Mouse (Mus musculus) forebrain, embryonic 14.5 days (tissue): ENCODE results near the gene Gramd1b. TPM values are rescaled to one million over a fixed set of nuclear protein-coding genes. Genes with fewer than 3 reads are reported as not detected.

Source experiments
- ATAC-seq: fragments of 200-750 bp; cut with Nextera tagmentation; 2 replicates; pipeline ENCODE4 v1.8.0; 2017; ENCODE audit warnings: mild to moderate bottlenecking, moderate library complexity
- DNase-seq: peaks from one replicate; pipeline ENCODE4 v3.0.0-alpha.2; 2015; ENCODE audit warnings: low spot score
- H3K27ac ChIP-seq: fragments of 300-500 bp; sonication (generic); 2 replicates; pipeline ENCODE4 v1.5.1; 2014; ENCODE audit warnings: low read depth, mild to moderate bottlenecking, control low read depth, low read length, moderate library complexity
- H3K27me3 ChIP-seq: fragments of 300-500 bp; sonication (generic); replicated peaks from 2 replicates; pipeline ENCODE4 v1.6.1; 2014; ENCODE audit warnings: low read length, control low read depth, mixed read lengths; ENCODE audit not compliant: control insufficient read depth, insufficient read depth
- H3K36me3 ChIP-seq: fragments of 300-500 bp; sonication (generic); 2 replicates; pipeline ENCODE4 v1.6.1; 2014; ENCODE audit warnings: low read length, control low read depth; ENCODE audit not compliant: control insufficient read depth, insufficient read depth
- H3K4me1 ChIP-seq: fragments of 300-500 bp; sonication (generic); 2 replicates; pipeline ENCODE4 v1.6.1; 2014; ENCODE audit warnings: antibody characterized with exemption, low read length, control low read depth; ENCODE audit not compliant: control insufficient read depth, insufficient read depth
- H3K4me2 ChIP-seq: fragments of 300-500 bp; sonication (generic); 2 replicates; pipeline ENCODE4 v1.6.1; 2014; ENCODE audit warnings: mild to moderate bottlenecking, control low read depth, low read length
- H3K4me3 ChIP-seq: fragments of 300-500 bp; sonication (generic); 2 replicates; pipeline ENCODE4 v1.5.1; 2014; ENCODE audit warnings: low read depth, low read length, control low read depth
- H3K9ac ChIP-seq: fragments of 300-500 bp; sonication (generic); 2 replicates; pipeline ENCODE4 v1.6.1; 2014; ENCODE audit warnings: mild to moderate bottlenecking, low read length, control low read depth, moderate library complexity
- H3K9me3 ChIP-seq: fragments of 300-500 bp; sonication (generic); replicated peaks from 2 replicates; pipeline ENCODE4 v1.6.1; 2016; ENCODE audit warnings: low read length, control low read depth, mixed read lengths; ENCODE audit not compliant: control insufficient read depth
- WGBS: fragments of 180-500 bp; shearing (Covaris S2); extraction: QIAGEN DNeasy Blood & Tissue Kit; methylation state at CpG from one replicate; pipeline ENCODE4 v1.1.7; 2014; 5-methylcytosine and 5-hydroxymethylcytosine counted together
- polyA plus RNA-seq: library from polyadenylated mRNA; unstranded; fragments of >200 nt; fragmentation: Nextera tagmentation; extraction: Ambion mirVana; gene quantifications from 2 replicates; pipeline ENCODE4 v1.2.1, GENCODE M21; 2014

Gramd1b gene
- polyA plus RNA-seq, 1 experiment from 2014 or later = 8.6 TPM

GRCm38 (mm10) chr9:40370151-40370550 is 161.0 kb downstream of the Gramd1b start:
- DNase-seq (no peak), ATAC-seq (no peak)
- Histone ChIP-seq H3K27me3 (no peaks in the 10 kb centered on the region), H3K9ac (no peak overlapping the region), H3K36me3 (no peaks in the 10 kb centered on the region), H3K9me3 (no peaks in the 10 kb centered on the region), H3K4me1 (no peaks in the 10 kb centered on the region; the same call in 1 of the 2 replicates), H3K4me3 (no peak overlapping the region), H3K4me2 (no peak overlapping the region), H3K27ac (no peak overlapping the region)
- WGBS = 91% methylated on average over 4 of the region's 4 CpGs

- Histone ChIP-seq H3K4me2 (no peak overlapping the region), H3K27ac (no peak overlapping the region), H3K4me1 (no peaks in the 10 kb centered on the region; the same call in 1 of the 2 replicates), H3K36me3 (no peaks in the 10 kb centered on the region), H3K27me3 (no peaks in the 10 kb centered on the region), H3K9me3 (no peaks in the 10 kb centered on the region), H3K9ac (no peak overlapping the region), H3K4me3 (no peak overlapping the region)
- WGBS = 91% methylated on average over 8 of the region's 8 CpGs
- ATAC-seq = no peak
- no peak for DNase-seq
Measured at GRCm38 (mm10) chr9:40366795-40367194, 164.4 kb downstream of the Gramd1b start.

- ATAC-seq (no peak), DNase-seq (no peak)
- Histone ChIP-seq H3K9ac (no peak overlapping the region), H3K4me2 (no peak overlapping the region), H3K4me3 (no peak overlapping the region), H3K36me3 (no peaks in the 10 kb centered on the region), H3K4me1 (no peaks in the 10 kb centered on the region; the same call in 1 of the 2 replicates), H3K9me3 (no peaks in the 10 kb centered on the region), H3K27ac (no peak overlapping the region), H3K27me3 (no peaks in the 10 kb centered on the region)
- WGBS = 79% methylated on average over 7 of the region's 7 CpGs
Measured at GRCm38 (mm10) chr9:40364312-40364711, 166.9 kb downstream of the Gramd1b start.

- Histone ChIP-seq H3K27me3 (no peaks in the 10 kb centered on the region), H3K4me1 (peaks cover 9% of the 10 kb centered on the region), H3K9me3 (no peaks in the 10 kb centered on the region), H3K4me2 (no peak overlapping the region), H3K9ac (no peak overlapping the region), H3K27ac (no peak overlapping the region), H3K4me3 (no peak overlapping the region), H3K36me3 (no peaks in the 10 kb centered on the region)
- ATAC-seq (no peak), DNase-seq (no peak)
- WGBS = 88% methylated on average over 6 of the region's 6 CpGs
Measured at GRCm38 (mm10) chr9:40361970-40362369, 169.2 kb downstream of the Gramd1b start.

- WGBS = 5% methylated on average over 8 of the region's 8 CpGs
- H3K4me2 ChIP-seq = peak overlapping the region; percentile 24
- peaks cover 9% of the 10 kb centered on the region for H3K4me1 ChIP-seq
- peak; percentile 70 for ATAC-seq
- peak; percentile 77 for DNase-seq
- no peak overlapping the region for H3K4me3 ChIP-seq
- peak overlapping the region; percentile 4; the same call in 1 of the 2 replicates for H3K27ac ChIP-seq
- H3K27me3 ChIP-seq = no peaks in the 10 kb centered on the region
- H3K36me3 ChIP-seq = no peaks in the 10 kb centered on the region
- no peaks in the 10 kb centered on the region for H3K9me3 ChIP-seq
- H3K9ac ChIP-seq = peak overlapping the region; percentile 30; the same call in 1 of the 2 replicates
Measured at GRCm38 (mm10) chr9:40358408-40358896, 172.7 kb downstream of the Gramd1b start.

- 94% methylated on average over 4 of the region's 4 CpGs for WGBS
- no peaks in the 10 kb centered on the region for H3K27me3 ChIP-seq
- H3K4me2 ChIP-seq = no peak overlapping the region
- H3K27ac ChIP-seq = no peak overlapping the region
- H3K9me3 ChIP-seq = no peaks in the 10 kb centered on the region
- ATAC-seq = no peak
- H3K4me1 ChIP-seq = peaks cover 9% of the 10 kb centered on the region
- no peak for DNase-seq
- no peaks in the 10 kb centered on the region for H3K36me3 ChIP-seq
- H3K9ac ChIP-seq = no peak overlapping the region
- no peak overlapping the region for H3K4me3 ChIP-seq
Measured at GRCm38 (mm10) chr9:40356768-40357446, 174.3 kb downstream of the Gramd1b start.

- 95% methylated on average over 5 of the region's 5 CpGs for WGBS
- DNase-seq (no peak), ATAC-seq (no peak)
- H3K4me2 ChIP-seq = no peak overlapping the region
- no peaks in the 10 kb centered on the region for H3K27me3 ChIP-seq
- H3K36me3 ChIP-seq = no peaks in the 10 kb centered on the region
- H3K27ac ChIP-seq = no peak overlapping the region
- no peak overlapping the region for H3K9ac ChIP-seq
- H3K9me3 ChIP-seq = no peaks in the 10 kb centered on the region
- H3K4me3 ChIP-seq = no peak overlapping the region
- peaks cover 9% of the 10 kb centered on the region for H3K4me1 ChIP-seq
Measured at GRCm38 (mm10) chr9:40356368-40356767, 174.8 kb downstream of the Gramd1b start.

- DNase-seq (no peak), ATAC-seq (no peak)
- Histone ChIP-seq H3K27me3 (no peaks in the 10 kb centered on the region), H3K9me3 (no peaks in the 10 kb centered on the region), H3K4me1 (peaks cover 9% of the 10 kb centered on the region), H3K4me2 (no peak overlapping the region), H3K27ac (no peak overlapping the region), H3K4me3 (no peak overlapping the region), H3K36me3 (no peaks in the 10 kb centered on the region), H3K9ac (no peak overlapping the region)
- WGBS = 94% methylated on average over 8 of the region's 8 CpGs
Measured at GRCm38 (mm10) chr9:40355406-40355805, 175.8 kb downstream of the Gramd1b start.

- H3K4me3 ChIP-seq = no peak overlapping the region
- ATAC-seq = no peak
- WGBS = 77% methylated on average over 6 of the region's 6 CpGs
Measured at GRCm38 (mm10) chr9:40353596-40353995, 177.6 kb downstream of the Gramd1b start.

More at GRCm38 (mm10) chr9:40353596-40353995, 177.6 kb downstream of the Gramd1b start:
- H3K9ac ChIP-seq = no peak overlapping the region
- H3K4me2 ChIP-seq = no peak overlapping the region
- H3K27ac ChIP-seq = no peak overlapping the region
- no peak for DNase-seq
- no peaks in the 10 kb centered on the region for H3K36me3 ChIP-seq
- no peaks in the 10 kb centered on the region for H3K27me3 ChIP-seq
- peaks cover 12% of the 10 kb centered on the region for H3K4me1 ChIP-seq
- no peaks in the 10 kb centered on the region for H3K9me3 ChIP-seq
